Mouse (Mus musculus) urinary bladder, postnatal 25 days (tissue): Measurements from ENCODE around the gene Nsun4.

Source experiments
- DNase-seq: peaks from one replicate; pipeline ENCODE4 v3.0.0; 2022; ENCODE audit warnings: low spot score

The Nsun4 gene

GRCm38 (mm10) chr4:116053399-116053961 lies at the start of gene Nsun4:
TSS of gene Nsun4 (minus strand) at chr4:116053876.
- peak; percentile 82 for DNase-seq

- no peak for DNase-seq
These were observed 47.3 kb upstream of the Nsun4 start for GRCm38 (mm10) chr4:116100959-116101358.

DNA sequence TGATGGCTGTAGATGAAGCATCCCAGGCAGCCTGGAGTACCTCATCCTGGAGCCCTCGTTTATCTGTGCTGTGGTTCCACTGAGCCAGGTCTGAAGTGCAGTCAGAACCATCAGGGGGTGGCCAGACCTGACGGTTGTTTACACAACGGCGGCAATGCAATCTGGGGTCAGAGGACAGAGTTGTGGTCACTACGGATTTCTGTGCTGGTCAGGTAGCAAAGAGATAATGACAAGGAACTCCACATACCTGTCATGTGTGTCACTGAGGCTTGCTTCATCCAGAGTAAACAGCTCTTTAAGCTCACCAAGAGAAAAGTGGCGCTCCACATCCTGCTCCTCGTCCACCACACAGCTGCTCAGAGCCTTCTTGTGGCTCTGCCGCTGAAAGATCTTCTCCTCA lies 43.5 kb upstream of the Nsun4 start:
- DNase-seq: no peak

GRCm38 (mm10) chr4:116096291-116096690 lies 42.6 kb upstream of the Nsun4 start:
- no peak for DNase-seq

DNA sequence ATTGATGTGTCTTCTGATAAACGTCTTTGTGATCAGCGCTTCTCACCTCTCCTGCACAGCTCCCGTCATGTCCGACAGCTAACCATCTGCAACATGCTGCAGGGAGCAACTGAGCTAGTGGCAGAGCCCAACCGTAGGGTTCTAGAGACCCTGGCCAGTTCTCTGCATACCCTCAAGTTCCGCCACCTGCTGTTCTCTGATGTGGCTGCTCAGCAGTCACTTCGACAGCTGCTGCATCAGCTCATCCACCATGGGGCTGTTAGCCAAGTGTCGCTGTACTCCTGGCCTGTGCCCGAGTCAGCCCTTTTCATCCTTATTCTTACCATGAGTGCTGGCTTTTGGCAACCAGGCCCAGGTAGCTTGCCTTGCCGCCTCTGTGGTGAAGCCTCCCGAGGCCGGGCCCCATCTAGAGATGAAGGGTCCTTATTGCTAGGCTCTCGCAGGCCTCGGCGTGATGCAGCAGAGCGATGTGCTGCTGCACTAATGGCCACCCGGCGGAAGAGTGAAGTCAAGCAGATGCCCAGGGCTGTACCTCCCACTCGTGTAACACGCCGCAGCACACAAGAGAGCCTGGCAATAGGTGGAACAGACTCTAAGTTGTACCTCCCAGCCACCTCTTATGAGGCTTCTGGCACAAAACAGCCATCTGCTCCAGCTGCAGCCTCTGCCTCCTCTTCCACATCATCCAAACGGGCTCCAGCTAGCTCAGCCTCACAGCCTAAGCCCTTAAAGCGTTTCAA lies 35.0 kb upstream of the Nsun4 start:
- DNase-seq: no peak

DNA sequence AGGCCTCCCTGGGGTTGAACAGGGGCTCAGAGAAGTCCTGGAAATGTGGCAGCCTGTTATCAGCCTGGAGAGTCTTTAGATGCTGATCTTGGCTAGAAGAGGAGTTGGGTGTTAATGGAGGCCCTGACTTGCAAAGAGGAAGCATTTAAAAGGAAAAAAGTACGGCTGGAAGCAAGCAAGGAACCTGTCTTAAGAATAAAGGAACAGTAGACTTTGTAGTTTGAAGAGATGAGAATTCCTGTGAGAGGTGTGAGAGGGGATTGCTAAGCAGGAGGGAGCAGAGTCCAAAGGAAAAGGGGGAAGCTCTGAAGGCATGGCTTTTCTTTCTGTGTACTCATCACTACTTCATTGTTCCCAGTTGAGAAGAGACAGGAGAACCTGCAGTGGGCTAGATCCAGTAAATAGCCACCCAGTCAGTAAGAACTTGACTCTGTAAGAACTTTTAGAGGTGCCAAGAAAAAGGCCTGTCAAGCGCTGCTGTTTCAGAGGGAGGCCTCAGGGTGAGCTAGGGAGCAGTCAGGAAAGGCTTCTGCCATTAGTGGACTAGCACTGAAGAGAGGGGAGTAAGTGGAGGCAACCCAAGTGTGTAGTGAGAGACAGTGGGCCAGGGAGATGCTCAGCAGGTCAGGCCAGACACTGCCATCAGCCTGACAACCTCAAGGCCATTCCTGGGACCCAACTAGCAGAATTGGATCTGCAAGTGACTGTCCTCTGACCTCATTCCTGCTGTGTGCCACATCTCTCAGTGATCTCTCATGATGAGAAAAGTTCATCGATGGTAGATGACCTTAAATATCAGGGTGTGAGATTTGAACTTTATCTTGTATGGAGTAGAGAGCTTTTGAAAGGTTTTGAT lies 23.8 kb upstream of the Nsun4 start:
- DNase-seq: no peak

DNA sequence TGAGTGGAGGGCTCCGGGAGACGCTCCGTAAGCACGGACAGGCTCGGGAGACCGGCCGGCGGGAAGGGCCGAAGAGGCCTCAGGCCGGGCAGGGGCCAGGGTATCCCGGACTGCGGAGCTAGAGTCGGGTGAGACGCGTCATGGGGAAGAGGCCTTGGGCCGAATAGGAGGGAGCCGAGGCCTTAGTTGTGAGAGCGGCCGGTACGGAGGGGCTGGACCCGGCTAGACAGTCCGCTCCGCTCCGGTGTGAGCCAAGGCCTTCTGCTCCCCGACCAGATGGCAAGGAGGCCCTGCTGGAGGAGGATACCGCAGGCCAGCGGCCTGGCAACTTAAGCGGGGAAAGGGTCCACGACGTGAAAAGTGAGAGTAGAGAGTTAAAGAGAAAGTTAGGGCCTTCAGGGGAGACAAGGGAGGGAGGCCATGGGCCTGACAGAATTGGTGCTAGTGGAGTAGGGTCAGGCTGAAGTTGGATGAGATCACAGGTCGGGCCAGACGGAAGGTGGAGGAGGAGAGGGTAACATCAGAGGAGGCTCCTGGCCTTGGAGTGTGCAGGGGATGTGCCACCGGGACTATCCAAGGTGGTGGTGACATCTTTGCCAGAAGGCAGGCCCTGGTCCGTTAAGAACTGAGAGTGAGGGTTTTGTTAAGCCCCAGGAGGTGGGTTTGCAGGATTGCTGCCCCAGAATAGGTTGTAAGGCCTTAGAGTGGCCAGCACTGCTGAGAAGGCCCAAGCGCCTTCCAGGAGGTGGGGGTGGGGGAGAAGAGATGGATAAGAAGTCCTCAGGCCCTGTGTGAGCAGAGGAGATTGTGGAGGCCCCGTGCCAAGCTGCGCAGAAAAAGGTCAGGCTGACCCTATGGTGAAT lies 22.9 kb upstream of the Nsun4 start:
- DNase-seq: peak; percentile 33

- DNase-seq: peak; percentile 56
These were observed 22.1 kb upstream of the Nsun4 start for GRCm38 (mm10) chr4:116075631-116076368.

DNA sequence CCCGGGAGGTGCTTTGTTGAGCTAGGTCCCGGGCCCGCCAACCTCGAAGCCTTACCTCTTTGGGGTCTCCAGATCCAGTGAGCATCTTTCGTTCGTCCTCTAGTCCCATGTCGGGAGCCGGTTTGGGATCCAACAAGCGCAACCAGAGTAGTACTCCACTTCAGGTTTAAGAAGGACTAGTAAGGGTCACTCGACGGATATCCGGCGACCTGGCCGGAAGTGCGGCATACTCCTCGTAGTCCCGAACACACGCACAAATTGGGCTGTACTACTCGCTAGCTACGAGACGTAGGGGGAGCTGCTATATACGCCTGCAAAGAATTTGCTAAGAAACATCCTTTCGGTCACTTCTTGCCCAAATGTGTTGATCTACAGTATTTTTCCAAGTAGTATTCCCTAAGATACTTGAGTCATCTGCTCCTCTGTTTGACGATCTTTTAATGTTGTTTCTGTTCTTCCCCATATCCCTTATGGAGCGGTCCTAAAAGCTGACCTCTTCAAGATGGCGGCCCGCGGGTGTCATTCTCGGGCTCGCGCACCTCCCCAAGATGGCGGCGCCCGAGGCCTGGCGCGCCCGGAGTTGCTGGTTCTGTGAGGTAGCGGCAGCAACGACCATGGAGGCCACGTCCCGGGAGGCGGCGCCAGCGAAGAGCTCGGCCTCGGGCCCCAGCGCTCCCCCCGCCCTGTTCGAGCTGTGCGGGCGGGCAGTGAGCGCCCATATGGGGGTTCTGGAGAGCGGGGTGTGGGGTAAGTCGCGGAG lies 21.4 kb upstream of the Nsun4 start, which contains the start of the genes Uqcrh and Lrrc41:
Uqcrh (minus strand) TSS at position 211 of the 760 bp plus-strand sequence.
Lrrc41 (plus strand) TSS at position 409 of the 760 bp plus-strand sequence.
- DNase-seq: peak; percentile 94

DNA sequence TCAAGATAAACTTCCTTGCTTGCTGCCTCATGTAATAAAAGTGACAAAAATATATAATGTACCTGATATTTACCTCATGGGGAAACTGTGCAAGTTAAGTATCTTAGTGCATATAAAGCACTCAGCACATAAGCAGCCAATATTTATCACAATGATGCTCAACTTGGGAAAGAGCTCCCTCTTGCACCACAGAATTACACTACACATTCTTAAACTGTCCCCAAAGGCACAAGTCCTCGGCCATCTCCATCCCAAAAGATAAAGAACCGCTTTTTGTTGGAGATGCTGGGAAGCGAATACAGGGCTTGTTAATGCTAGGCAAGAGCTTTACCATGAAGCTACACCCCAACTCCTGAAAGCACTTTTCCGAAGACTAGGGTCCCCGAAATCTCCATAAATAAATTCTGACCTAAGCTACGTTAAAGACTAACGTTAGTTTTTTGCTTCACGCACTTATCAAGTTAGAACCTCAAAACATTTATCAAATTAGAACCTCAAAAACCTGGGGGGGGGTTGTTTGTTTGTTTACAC lies 20.5 kb upstream of the Nsun4 start:
- no peak for DNase-seq

- DNase-seq: no peak
These were observed 19.5 kb upstream of the Nsun4 start for GRCm38 (mm10) chr4:116073146-116073545.

DNA sequence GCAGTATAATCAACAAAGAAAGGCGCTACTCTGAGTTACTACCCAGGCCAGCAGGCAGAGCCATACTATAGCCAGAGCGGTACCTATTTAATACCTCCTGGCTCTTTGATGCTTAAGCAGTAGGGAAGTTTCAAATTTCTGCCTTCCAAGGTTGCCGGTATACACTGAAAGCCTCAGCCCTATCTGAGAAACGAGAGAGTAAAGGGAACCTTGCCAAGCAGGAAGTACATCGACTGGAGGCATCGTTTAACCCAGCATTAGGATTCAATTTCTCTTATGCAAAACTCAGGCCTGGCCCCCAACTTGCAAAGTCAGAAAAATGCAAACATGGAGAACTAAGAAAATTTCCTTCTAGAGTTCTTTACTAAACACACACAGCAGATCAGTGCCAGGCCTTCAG lies 16.4 kb upstream of the Nsun4 start:
- no peak for DNase-seq

DNA sequence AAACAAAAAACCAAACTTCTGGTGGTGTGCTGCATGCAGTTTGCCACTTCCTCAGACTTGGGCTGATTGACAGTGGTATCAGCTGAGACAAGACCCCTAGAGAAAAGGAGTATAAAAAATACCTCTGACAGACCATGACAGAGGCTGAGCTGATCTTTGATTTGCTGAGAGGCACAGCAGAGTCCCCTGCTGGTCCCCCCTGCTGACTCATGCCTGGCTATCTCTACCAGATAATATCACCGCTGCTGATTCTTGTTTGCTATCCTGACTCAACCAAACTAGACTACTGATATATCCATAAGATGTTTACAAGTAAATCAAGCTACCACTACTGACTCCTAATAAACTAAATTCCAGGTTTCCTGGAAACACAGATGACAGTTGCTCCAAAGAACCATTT lies 10.2 kb upstream of the Nsun4 start:
- DNase-seq: no peak

GRCm38 (mm10) chr4:116059012-116059726 lies 5.5 kb upstream of the Nsun4 start:
- DNase-seq: no peak

GRCm38 (mm10) chr4:116057559-116057958 lies 3.9 kb upstream of the Nsun4 start:
- DNase-seq: no peak

GRCm38 (mm10) chr4:116052526-116053293 lies 966 bp downstream of the Nsun4 start:
- DNase-seq: no peak

DNA sequence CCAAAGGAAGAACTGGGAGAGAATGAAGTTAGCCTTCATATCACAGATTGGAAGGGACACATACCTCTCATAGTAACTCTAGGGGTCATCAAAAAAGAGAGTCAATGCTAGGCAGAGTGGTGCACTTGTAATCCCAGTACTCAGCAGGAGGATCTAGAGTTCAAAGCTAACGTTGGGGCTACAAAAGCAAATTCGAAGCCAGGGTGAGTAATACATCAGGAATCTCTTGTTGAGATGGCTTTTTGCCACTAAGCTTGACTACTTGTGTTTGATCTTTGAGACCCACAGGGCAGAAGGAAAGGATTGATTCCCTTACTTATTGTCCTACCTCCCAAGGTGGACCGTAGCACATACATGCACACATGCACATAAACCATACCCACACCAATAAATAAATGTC lies 4.5 kb downstream of the Nsun4 start:
- no peak for DNase-seq

- no peak for DNase-seq
These were observed 5.4 kb downstream of the Nsun4 start for GRCm38 (mm10) chr4:116048130-116048920.
